Mouse (Mus musculus) lung, embryonic 16.5 days (tissue): Measurements from ENCODE around the gene Slc24a4. TPM values are rescaled to one million over a fixed set of nuclear protein-coding genes. Genes with fewer than 3 reads are reported as not detected.

Source experiments
- ATAC-seq: fragments of 200-750 bp; cut with Nextera tagmentation; 2 replicates; pipeline ENCODE4 v1.8.0; 2017; ENCODE audit warnings: low read depth, mild to moderate bottlenecking, moderate library complexity
- H3K27ac ChIP-seq: fragments of 300-500 bp; sonication (generic); 2 replicates; pipeline ENCODE4 v1.5.1; 2014; ENCODE audit warnings: mild to moderate bottlenecking, control low read depth, low read length
- H3K27me3 ChIP-seq: fragments of 300-500 bp; sonication (generic); 2 replicates; pipeline ENCODE4 v1.6.1; 2014; ENCODE audit warnings: low read depth, low read length, mixed read lengths; ENCODE audit not compliant: control insufficient read depth, insufficient read depth
- H3K36me3 ChIP-seq: fragments of 300-500 bp; sonication (generic); 2 replicates; pipeline ENCODE4 v1.6.1; 2014; ENCODE audit warnings: low read length; ENCODE audit not compliant: control insufficient read depth, insufficient read depth
- H3K4me1 ChIP-seq: fragments of 300-500 bp; sonication (generic); replicated peaks from 2 replicates; pipeline ENCODE4 v1.6.1; 2014; ENCODE audit warnings: low read length, mixed read lengths; ENCODE audit not compliant: control insufficient read depth, insufficient read depth
- H3K4me2 ChIP-seq: fragments of 300-500 bp; sonication (generic); 2 replicates; pipeline ENCODE4 v1.6.1; 2014; ENCODE audit warnings: low read depth, low read length, control low read depth
- H3K4me3 ChIP-seq: fragments of 300-500 bp; sonication (generic); 2 replicates; pipeline ENCODE4 v1.5.1; 2014; ENCODE audit warnings: mild to moderate bottlenecking, low read length, control low read depth
- H3K9ac ChIP-seq: fragments of 300-500 bp; sonication (generic); 2 replicates; pipeline ENCODE4 v1.6.1; 2014; ENCODE audit warnings: low read length, control low read depth
- H3K9me3 ChIP-seq: fragments of 300-500 bp; sonication (generic); 2 replicates; pipeline ENCODE4 v1.6.1; 2016; ENCODE audit warnings: low read length; ENCODE audit not compliant: control insufficient read depth
- WGBS: fragments of 180-500 bp; shearing (Covaris S2); extraction: QIAGEN DNeasy Blood & Tissue Kit; methylation state at CpG from one replicate; pipeline ENCODE4 v1.1.7; 2014; 5-methylcytosine and 5-hydroxymethylcytosine counted together
- polyA plus RNA-seq: library from polyadenylated mRNA; unstranded; fragments of >200 nt; fragmentation: Nextera tagmentation; extraction: Ambion mirVana; gene quantifications from 2 replicates; pipeline ENCODE4 v1.2.1, GENCODE M21; 2015

Gene Slc24a4
- polyA plus RNA-seq, 1 experiment from 2014 or later, result 3.1 TPM

- H3K4me1 ChIP-seq, result peaks cover 53% of the 10 kb centered on the region
- no peak overlapping the region for H3K27ac ChIP-seq
- no peaks in the 10 kb centered on the region for H3K27me3 ChIP-seq
- no peak overlapping the region for H3K9ac ChIP-seq
- WGBS, result 33% methylated on average over 6 of the region's 6 CpGs
- peaks cover 3% of the 10 kb centered on the region; the same call in 1 of the 2 replicates for H3K36me3 ChIP-seq
- ATAC-seq, result no peak
- no peak overlapping the region for H3K4me3 ChIP-seq
- H3K9me3 ChIP-seq, result no peaks in the 10 kb centered on the region
- no peak overlapping the region for H3K4me2 ChIP-seq
These were observed 163.2 kb downstream of the Slc24a4 start for GRCm38 (mm10) chr12:102291686-102292085.

GRCm38 (mm10) chr12:102292501-102293215 is 164.1 kb downstream of the Slc24a4 start:
- H3K36me3 ChIP-seq, result peaks cover 3% of the 10 kb centered on the region; the same call in 1 of the 2 replicates
- no peak overlapping the region for H3K9ac ChIP-seq
- H3K9me3 ChIP-seq, result no peaks in the 10 kb centered on the region
- no peaks in the 10 kb centered on the region for H3K27me3 ChIP-seq
- H3K4me1 ChIP-seq, result peaks cover 48% of the 10 kb centered on the region
- no peak overlapping the region for H3K27ac ChIP-seq
- no peak overlapping the region for H3K4me3 ChIP-seq
- H3K4me2 ChIP-seq, result no peak overlapping the region
- 39% methylated on average over 7 of the region's 7 CpGs for WGBS
- peak; percentile 46 for ATAC-seq

GRCm38 (mm10) chr12:102294634-102295033 is 166.1 kb downstream of the Slc24a4 start:
- no peak overlapping the region for H3K4me2 ChIP-seq
- no peak overlapping the region for H3K4me3 ChIP-seq
- H3K9ac ChIP-seq, result no peak overlapping the region
- H3K27me3 ChIP-seq, result no peaks in the 10 kb centered on the region
- H3K4me1 ChIP-seq, result peaks cover 40% of the 10 kb centered on the region
- peaks cover 3% of the 10 kb centered on the region; the same call in 1 of the 2 replicates for H3K36me3 ChIP-seq
- no peaks in the 10 kb centered on the region for H3K9me3 ChIP-seq
- H3K27ac ChIP-seq, result no peak overlapping the region
- no peak for ATAC-seq
- 69% methylated on average over 5 of the region's 5 CpGs for WGBS

GRCm38 (mm10) chr12:102295230-102295629 is 166.7 kb downstream of the Slc24a4 start:
- no peaks in the 10 kb centered on the region for H3K36me3 ChIP-seq
- no peak overlapping the region for H3K4me2 ChIP-seq
- no peaks in the 10 kb centered on the region for H3K27me3 ChIP-seq
- H3K4me1 ChIP-seq, result peaks cover 40% of the 10 kb centered on the region
- 41% methylated on average over 7 of the region's 7 CpGs for WGBS
- peak; percentile 63 for ATAC-seq
- no peak overlapping the region for H3K27ac ChIP-seq
- H3K9me3 ChIP-seq, result no peaks in the 10 kb centered on the region
- H3K4me3 ChIP-seq, result no peak overlapping the region
- H3K9ac ChIP-seq, result no peak overlapping the region

GRCm38 (mm10) chr12:102295662-102296061 is 167.1 kb downstream of the Slc24a4 start:
- H3K4me3 ChIP-seq, result no peak overlapping the region

GRCm38 (mm10) chr12:102296361-102296760 is 167.8 kb downstream of the Slc24a4 start:
- peaks cover 41% of the 10 kb centered on the region for H3K4me1 ChIP-seq
- H3K36me3 ChIP-seq, result no peaks in the 10 kb centered on the region
- no peak overlapping the region for H3K4me2 ChIP-seq
- H3K9me3 ChIP-seq, result no peaks in the 10 kb centered on the region
- no peaks in the 10 kb centered on the region for H3K27me3 ChIP-seq
- H3K27ac ChIP-seq, result no peak overlapping the region
- no peak overlapping the region for H3K9ac ChIP-seq
- 63% methylated on average over 1 of the region's 1 CpGs for WGBS
- no peak overlapping the region for H3K4me3 ChIP-seq
- no peak for ATAC-seq

More at GRCm38 (mm10) chr12:102295662-102296061, 167.1 kb downstream of the Slc24a4 start:
- Histone ChIP-seq H3K4me1 (peaks cover 40% of the 10 kb centered on the region), H3K9ac (no peak overlapping the region), H3K27me3 (no peaks in the 10 kb centered on the region), H3K4me2 (no peak overlapping the region), H3K36me3 (no peaks in the 10 kb centered on the region), H3K9me3 (no peaks in the 10 kb centered on the region), H3K27ac (no peak overlapping the region)
- no peak for ATAC-seq
- WGBS, result 81% methylated on average over 8 of the region's 8 CpGs

GRCm38 (mm10) chr12:102296967-102297366 is 168.4 kb downstream of the Slc24a4 start:
- peak; percentile 11; the same call in 1 of the 2 replicates for ATAC-seq
- H3K4me3 ChIP-seq, result no peak overlapping the region
- H3K4me1 ChIP-seq, result peaks cover 45% of the 10 kb centered on the region
- H3K27me3 ChIP-seq, result no peaks in the 10 kb centered on the region
- H3K27ac ChIP-seq, result no peak overlapping the region
- no peaks in the 10 kb centered on the region for H3K9me3 ChIP-seq
- no peak overlapping the region for H3K4me2 ChIP-seq
- H3K9ac ChIP-seq, result no peak overlapping the region
- 40% methylated on average over 4 of the region's 4 CpGs for WGBS
- no peaks in the 10 kb centered on the region for H3K36me3 ChIP-seq

GRCm38 (mm10) chr12:102299209-102299608 is 170.7 kb downstream of the Slc24a4 start:
- Histone ChIP-seq H3K9ac (no peak overlapping the region), H3K27me3 (no peaks in the 10 kb centered on the region), H3K4me3 (no peak overlapping the region), H3K4me2 (no peak overlapping the region), H3K27ac (no peak overlapping the region), H3K4me1 (peaks cover 51% of the 10 kb centered on the region), H3K36me3 (no peaks in the 10 kb centered on the region), H3K9me3 (no peaks in the 10 kb centered on the region)
- no peak for ATAC-seq
- WGBS, result 60% methylated on average over 5 of the region's 5 CpGs

- H3K4me1 ChIP-seq, result peaks cover 52% of the 10 kb centered on the region
- H3K27ac ChIP-seq, result peak overlapping the region; percentile 76; the same call in 1 of the 2 replicates
- no peaks in the 10 kb centered on the region for H3K36me3 ChIP-seq
- no peak overlapping the region for H3K4me3 ChIP-seq
- ATAC-seq, result no peak
- H3K9ac ChIP-seq, result no peak overlapping the region
- no peak overlapping the region for H3K4me2 ChIP-seq
- 77% methylated on average over 1 of the region's 1 CpGs for WGBS
- no peaks in the 10 kb centered on the region for H3K27me3 ChIP-seq
- H3K9me3 ChIP-seq, result no peaks in the 10 kb centered on the region
These were observed 173.1 kb downstream of the Slc24a4 start for GRCm38 (mm10) chr12:102301585-102301984.
